Mouse (Mus musculus) hindbrain, embryonic 11.5 days (tissue): ENCODE measurements around the gene Capn11. TPM values are rescaled to one million over a fixed set of nuclear protein-coding genes. Genes with fewer than 3 reads are reported as not detected.

Source experiments
- ATAC-seq: fragments of 200-750 bp; cut with Nextera tagmentation; 2 replicates; pipeline ENCODE4 v1.8.0; 2017; ENCODE audit warnings: mild to moderate bottlenecking, moderate TSS enrichment, moderate library complexity; ENCODE audit not compliant: low FRiP score
- DNase-seq: peaks from one replicate; pipeline ENCODE4 v3.0.0-alpha.2; 2015; ENCODE audit warnings: low spot score
- H3K27ac ChIP-seq: fragments of 300-500 bp; sonication (generic); 2 replicates; pipeline ENCODE4 v1.5.1; 2014; ENCODE audit warnings: mild to moderate bottlenecking, low read depth, low read length
- H3K27me3 ChIP-seq: fragments of 300-500 bp; sonication (generic); 2 replicates; pipeline ENCODE4 v1.6.1; 2014; ENCODE audit warnings: mild to moderate bottlenecking, low read length, moderate library complexity, mixed read lengths; ENCODE audit not compliant: control insufficient read depth, insufficient read depth
- H3K36me3 ChIP-seq: fragments of 300-500 bp; sonication (generic); 2 replicates; pipeline ENCODE4 v1.6.1; 2014; ENCODE audit warnings: mild to moderate bottlenecking, low read length, moderate library complexity, mixed read lengths; ENCODE audit not compliant: control insufficient read depth, insufficient read depth
- H3K4me1 ChIP-seq: fragments of 300-500 bp; sonication (generic); replicated peaks from 2 replicates; pipeline ENCODE4 v1.6.1; 2014; ENCODE audit warnings: low read length, mixed read lengths; ENCODE audit not compliant: control insufficient read depth, insufficient read depth
- H3K4me2 ChIP-seq: fragments of 300-500 bp; sonication (generic); replicated peaks from 2 replicates; pipeline ENCODE4 v1.6.1; 2014; ENCODE audit warnings: mild to moderate bottlenecking, low read depth, low read length
- H3K4me3 ChIP-seq: fragments of 300-500 bp; sonication (generic); 2 replicates; pipeline ENCODE4 v1.5.1; 2014; ENCODE audit warnings: low read depth, low read length
- H3K9ac ChIP-seq: fragments of 300-500 bp; sonication (generic); 2 replicates; pipeline ENCODE4 v1.6.1; 2014; ENCODE audit warnings: low read depth, low read length
- H3K9me3 ChIP-seq: fragments of 300-500 bp; sonication (generic); 2 replicates; pipeline ENCODE4 v1.6.1; 2016; ENCODE audit warnings: low read length; ENCODE audit not compliant: control insufficient read depth
- WGBS: fragments of 180-500 bp; shearing (Covaris S2); extraction: QIAGEN DNeasy Blood & Tissue Kit; methylation state at CpG from one replicate; pipeline ENCODE4 v1.1.7; 2014; 5-methylcytosine and 5-hydroxymethylcytosine counted together
- polyA plus RNA-seq: library from polyadenylated mRNA; unstranded; fragments of >200 nt; fragmentation: Nextera tagmentation; extraction: Ambion mirVana; gene quantifications from 2 replicates; pipeline ENCODE4 v1.2.1, GENCODE M21; 2014

Gene Capn11
- polyA plus RNA-seq, 1 experiment from 2014 or later: 0.79 TPM

GRCm38 (mm10) chr17:45671821-45672220, 12.7 kb upstream of the Capn11 start:
- no peak overlapping the region for H3K27ac ChIP-seq
- no peaks in the 10 kb centered on the region for H3K9me3 ChIP-seq
- H3K9ac ChIP-seq: no peak overlapping the region
- H3K27me3 ChIP-seq: no peaks in the 10 kb centered on the region
- WGBS: 97% methylated on average over 1 of the region's 1 CpGs
- H3K36me3 ChIP-seq: peaks cover 16% of the 10 kb centered on the region
- no peak overlapping the region for H3K4me2 ChIP-seq
- DNase-seq: no peak
- no peak for ATAC-seq
- no peaks in the 10 kb centered on the region for H3K4me1 ChIP-seq
- H3K4me3 ChIP-seq: no peak overlapping the region

- DNase-seq (no peak), ATAC-seq (no peak)
- 88% methylated on average over 10 of the region's 10 CpGs for WGBS
- Histone ChIP-seq H3K4me1 (no peaks in the 10 kb centered on the region), H3K4me3 (no peak overlapping the region), H3K27me3 (no peaks in the 10 kb centered on the region), H3K36me3 (peaks cover 10% of the 10 kb centered on the region; the same call in 1 of the 2 replicates), H3K27ac (no peak overlapping the region), H3K4me2 (no peak overlapping the region), H3K9me3 (no peaks in the 10 kb centered on the region), H3K9ac (no peak overlapping the region)
These were observed 8.9 kb upstream of the Capn11 start for GRCm38 (mm10) chr17:45667986-45668385.

GRCm38 (mm10) chr17:45667481-45667880, 8.4 kb upstream of the Capn11 start:
- H3K27me3 ChIP-seq: no peaks in the 10 kb centered on the region
- ATAC-seq: no peak
- H3K4me1 ChIP-seq: no peaks in the 10 kb centered on the region
- 90% methylated on average over 10 of the region's 10 CpGs for WGBS
- H3K27ac ChIP-seq: no peak overlapping the region
- no peak for DNase-seq
- peaks cover 6% of the 10 kb centered on the region for H3K36me3 ChIP-seq
- no peak overlapping the region for H3K4me2 ChIP-seq
- no peak overlapping the region for H3K4me3 ChIP-seq
- H3K9ac ChIP-seq: no peak overlapping the region
- H3K9me3 ChIP-seq: no peaks in the 10 kb centered on the region

- ATAC-seq (no peak), DNase-seq (no peak)
- Histone ChIP-seq H3K4me2 (no peak overlapping the region), H3K4me3 (no peak overlapping the region), H3K36me3 (peaks cover 7% of the 10 kb centered on the region), H3K27ac (no peak overlapping the region), H3K9me3 (no peaks in the 10 kb centered on the region), H3K27me3 (no peaks in the 10 kb centered on the region), H3K9ac (no peak overlapping the region), H3K4me1 (no peaks in the 10 kb centered on the region)
- 80% methylated on average over 11 of the region's 11 CpGs for WGBS
These were observed 7.0 kb upstream of the Capn11 start for GRCm38 (mm10) chr17:45666091-45666490.

- peaks cover 3% of the 10 kb centered on the region for H3K36me3 ChIP-seq
These were observed 5.5 kb upstream of the Capn11 start for GRCm38 (mm10) chr17:45664608-45665007.

GRCm38 (mm10) chr17:45663106-45663919, 4.2 kb upstream of the Capn11 start:
- no peak overlapping the region for H3K4me3 ChIP-seq
- peak; percentile 53 for ATAC-seq
- H3K4me2 ChIP-seq: no peak overlapping the region
- no peaks in the 10 kb centered on the region for H3K27me3 ChIP-seq
- 23% methylated on average over 27 of the region's 27 CpGs for WGBS
- no peaks in the 10 kb centered on the region for H3K4me1 ChIP-seq
- no peak overlapping the region for H3K9ac ChIP-seq
- H3K9me3 ChIP-seq: no peaks in the 10 kb centered on the region
- no peak overlapping the region for H3K27ac ChIP-seq
- DNase-seq: peak; percentile 90
- H3K36me3 ChIP-seq: peaks cover 3% of the 10 kb centered on the region

More at GRCm38 (mm10) chr17:45664608-45665007, 5.5 kb upstream of the Capn11 start:
- H3K4me3 ChIP-seq: no peak overlapping the region
- no peak for DNase-seq
- WGBS: 92% methylated on average over 13 of the region's 13 CpGs
- ATAC-seq: no peak
- H3K4me1 ChIP-seq: no peaks in the 10 kb centered on the region
- H3K9me3 ChIP-seq: no peaks in the 10 kb centered on the region
- no peaks in the 10 kb centered on the region for H3K27me3 ChIP-seq
- no peak overlapping the region for H3K27ac ChIP-seq
- H3K4me2 ChIP-seq: no peak overlapping the region
- H3K9ac ChIP-seq: no peak overlapping the region

GRCm38 (mm10) chr17:45655820-45656219, 3.3 kb downstream of the Capn11 start:
- Histone ChIP-seq H3K36me3 (no peaks in the 10 kb centered on the region), H3K27me3 (no peaks in the 10 kb centered on the region), H3K4me2 (no peak overlapping the region), H3K4me1 (no peaks in the 10 kb centered on the region), H3K4me3 (no peak overlapping the region), H3K9ac (no peak overlapping the region), H3K9me3 (no peaks in the 10 kb centered on the region), H3K27ac (no peak overlapping the region)
- ATAC-seq (no peak), DNase-seq (peak; percentile 37)
- 21% methylated on average over 6 of the region's 6 CpGs for WGBS

- H3K36me3 ChIP-seq: no peaks in the 10 kb centered on the region
- H3K27me3 ChIP-seq: no peaks in the 10 kb centered on the region
- 80% methylated on average over 7 of the region's 7 CpGs for WGBS
- no peak for DNase-seq
- no peak for ATAC-seq
- no peak overlapping the region for H3K4me2 ChIP-seq
- H3K4me3 ChIP-seq: no peak overlapping the region
- no peaks in the 10 kb centered on the region for H3K4me1 ChIP-seq
- H3K9me3 ChIP-seq: no peaks in the 10 kb centered on the region
- H3K27ac ChIP-seq: no peak overlapping the region
- H3K9ac ChIP-seq: no peak overlapping the region
These were observed 5.9 kb downstream of the Capn11 start for GRCm38 (mm10) chr17:45653233-45653632.

- DNase-seq: no peak
- H3K4me3 ChIP-seq: no peak overlapping the region
- no peak overlapping the region for H3K9ac ChIP-seq
- H3K27ac ChIP-seq: no peak overlapping the region
- 93% methylated on average over 4 of the region's 4 CpGs for WGBS
- no peaks in the 10 kb centered on the region for H3K36me3 ChIP-seq
- H3K27me3 ChIP-seq: no peaks in the 10 kb centered on the region
- no peaks in the 10 kb centered on the region for H3K4me1 ChIP-seq
- H3K9me3 ChIP-seq: no peaks in the 10 kb centered on the region
- ATAC-seq: no peak
- no peak overlapping the region for H3K4me2 ChIP-seq
These were observed 14.9 kb downstream of the Capn11 start for GRCm38 (mm10) chr17:45644185-45644584.
